Mouse (Mus musculus): ENCODE results near the gene Sec23ip.

The Sec23ip gene

GRCm38 (mm10) chr7:128766696-128767095 is 22.0 kb downstream of the Sec23ip start:
- in situ Hi-C loops (cut with MboI; ENCODE audit: unreplicated experiment in 2 of 2), result loop anchor here in 1 of 2 experiments (25.0 kb wide), 2 partner anchors 846 to 1721 kb away; no protein-coding TSS in a partner anchor

- in situ Hi-C loops (cut with MboI; ENCODE audit: unreplicated experiment in 2 of 2), result loop anchor here in 1 of 2 experiments (25.0 kb wide), 1 partner anchor 735 kb away; no protein-coding TSS in a partner anchor
Observed at GRCm38 (mm10) chr7:128777201-128777600, 32.5 kb downstream of the Sec23ip start.

DNA sequence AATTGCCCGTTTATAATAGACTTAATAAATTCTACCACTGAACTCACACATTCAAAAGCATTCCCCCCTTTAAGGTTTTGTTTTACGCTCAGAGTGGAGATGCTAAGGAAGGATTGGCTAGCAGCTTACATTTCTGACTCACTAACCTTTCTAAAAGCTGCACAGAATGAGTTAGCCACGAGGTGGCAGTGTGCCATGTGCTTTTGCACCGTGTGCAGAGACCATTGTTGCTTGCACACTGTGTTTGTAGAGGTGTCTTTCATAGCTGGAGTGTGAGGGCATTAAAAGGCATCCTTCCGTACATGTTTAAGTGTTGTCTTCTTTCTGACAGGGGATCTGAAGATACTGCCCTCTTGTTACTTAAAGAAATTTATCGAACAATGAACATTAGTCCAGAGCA is 34.6 kb downstream of the Sec23ip start:
- in situ Hi-C loops (cut with MboI; ENCODE audit: unreplicated experiment in 2 of 2), result loop anchor here in 1 of 2 experiments (25.0 kb wide), 1 partner anchor 733 kb away; no protein-coding TSS in a partner anchor

GRCm38 (mm10) chr7:128781846-128782245 is 37.1 kb downstream of the Sec23ip start:
- in situ Hi-C loops (cut with MboI; ENCODE audit: unreplicated experiment in 2 of 2), result loop anchor here in 1 of 2 experiments (25.0 kb wide), 1 partner anchor 730 kb away; no protein-coding TSS in a partner anchor

DNA sequence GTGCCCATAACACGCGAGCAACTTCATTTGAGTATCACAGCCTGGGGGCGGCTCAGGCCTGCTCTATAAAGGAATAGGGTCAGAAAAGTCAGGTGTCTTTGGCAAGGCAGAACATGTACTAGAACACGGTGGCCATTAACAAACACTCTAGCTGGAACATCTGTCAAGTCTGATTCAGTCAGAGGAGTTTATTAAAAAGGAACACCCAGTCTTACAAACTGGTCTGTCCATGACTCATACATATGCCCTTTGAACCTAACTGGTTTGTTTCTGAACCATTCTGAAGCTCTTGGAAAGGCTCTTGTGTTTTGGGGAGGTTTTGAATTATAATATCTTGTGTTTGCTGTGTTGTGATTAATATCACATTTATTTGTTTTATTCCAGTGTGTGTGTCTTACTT is 45.3 kb downstream of the Sec23ip start:
- in situ Hi-C loops (cut with MboI; ENCODE audit: unreplicated experiment in 2 of 2), result loop anchor here in 1 of 2 experiments (25.0 kb wide), 1 partner anchor 722 kb away; no protein-coding TSS in a partner anchor

DNA sequence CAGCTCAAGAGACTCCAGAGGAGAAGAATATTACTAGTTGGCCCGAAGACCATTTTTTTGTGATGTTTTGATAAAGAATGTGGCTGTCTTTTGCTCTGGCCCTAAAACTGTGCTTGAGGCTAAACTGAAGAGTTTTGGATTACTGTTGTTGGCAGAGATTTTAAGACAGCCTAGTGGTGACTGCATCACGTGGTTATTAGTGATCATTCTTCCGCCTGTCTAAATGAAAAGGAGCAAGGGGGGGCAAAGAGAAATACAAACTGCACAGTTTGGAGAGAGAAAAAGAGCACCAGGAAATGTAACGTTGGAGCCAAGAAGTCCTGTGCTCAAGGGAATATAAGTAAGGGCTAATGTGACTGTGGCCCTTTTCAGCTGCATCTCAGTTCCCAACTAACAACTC is 48.7 kb downstream of the Sec23ip start:
- in situ Hi-C loops (cut with MboI; ENCODE audit: unreplicated experiment in 2 of 2), result loop anchor here in 1 of 2 experiments (25.0 kb wide), 1 partner anchor 719 kb away; no protein-coding TSS in a partner anchor

DNA sequence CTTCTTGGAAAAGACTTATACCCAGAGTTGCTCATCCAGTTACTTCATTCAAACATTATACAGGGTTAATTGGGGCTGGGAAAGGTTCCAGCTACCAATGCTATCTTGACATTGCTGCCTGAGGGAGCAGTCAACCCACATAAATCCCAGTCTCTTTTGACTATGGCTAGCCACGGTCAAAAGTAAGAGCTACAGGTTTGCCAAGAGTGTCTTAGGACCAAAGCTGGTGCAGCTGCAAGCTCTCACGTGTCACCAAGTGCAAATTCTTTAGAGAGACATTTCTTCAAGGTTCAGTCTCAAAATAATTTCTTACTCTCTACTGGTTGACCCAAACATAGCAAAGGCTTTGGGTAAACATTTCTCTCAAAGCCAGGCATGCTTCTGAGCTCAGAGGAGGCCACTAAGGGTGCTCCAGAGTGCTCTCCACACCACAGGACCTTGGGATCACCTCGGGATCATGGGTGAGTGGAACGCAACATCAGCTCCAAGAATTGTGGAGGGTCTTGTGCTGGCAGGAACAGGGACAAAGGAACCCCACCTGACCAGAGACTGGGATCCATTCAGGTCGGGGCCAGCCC is 80.3 kb downstream of the Sec23ip start:
- in situ Hi-C loops (cut with MboI; ENCODE audit: unreplicated experiment in 2 of 2), result no loop called here

- in situ Hi-C loops (cut with MboI; ENCODE audit: unreplicated experiment in 2 of 2), result no loop called here
Observed at GRCm38 (mm10) chr7:128832455-128833081, 87.8 kb downstream of the Sec23ip start.

DNA sequence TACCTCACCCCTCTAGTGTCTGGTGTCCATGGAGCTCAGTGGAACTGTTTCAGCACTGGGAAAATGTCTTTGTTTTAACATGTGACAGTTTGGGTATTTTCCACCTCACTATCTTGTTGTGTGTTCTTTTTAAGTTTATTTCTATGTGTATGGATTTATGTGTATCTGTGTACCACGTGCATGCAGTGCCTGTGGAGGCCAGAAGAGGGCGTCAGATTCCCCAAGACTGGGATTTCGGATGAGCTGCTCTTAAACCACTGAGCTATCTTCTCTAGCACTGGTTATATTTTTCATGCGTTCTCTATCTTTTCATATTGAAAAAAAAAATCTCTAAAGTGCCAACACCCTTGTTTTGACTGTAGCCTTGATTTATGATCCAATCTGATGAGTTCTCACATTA is 88.5 kb downstream of the Sec23ip start:
- in situ Hi-C loops (cut with MboI; ENCODE audit: unreplicated experiment in 2 of 2), result no loop called here

Measured in v-Abl transformed pro-B cells (cell line).